Mouse (Mus musculus): ENCODE data around the gene Hdlbp.
"Not testable (repeated sequence)": the region's sequence is repeated elsewhere in the genome, so short reads cannot be mapped to it uniquely, and the experiment has no call there.

The Hdlbp gene

GRCm38 (mm10) chr1:93478586-93479475, at the start of gene Hdlbp:
Gene Hdlbp, minus strand, starts transcription at chr1:93478815.
- peak; percentile 99 for DNase-seq

GRCm38 (mm10) chr1:93522325-93522724, 43.7 kb upstream of the Hdlbp start:
- no peak for DNase-seq

- no peak for DNase-seq
Observed at GRCm38 (mm10) chr1:93521491-93521890, 42.9 kb upstream of the Hdlbp start.

- no peak for DNase-seq
Observed at GRCm38 (mm10) chr1:93513221-93513620, 34.6 kb upstream of the Hdlbp start.

GRCm38 (mm10) chr1:93512351-93512690, 33.7 kb upstream of the Hdlbp start:
- no peak for DNase-seq

- DNase-seq, result peak; percentile 94
Observed at GRCm38 (mm10) chr1:93511585-93512350, 33.2 kb upstream of the Hdlbp start, which contains the start of gene Farp2. Gene Farp2, plus strand, starts transcription at chr1:93512079.

GRCm38 (mm10) chr1:93508576-93508975, 30.0 kb upstream of the Hdlbp start:
- not testable (repeated sequence) for DNase-seq

- peak; percentile 4 for DNase-seq
Observed at GRCm38 (mm10) chr1:93506944-93507676, 28.5 kb upstream of the Hdlbp start.

- DNase-seq, result no peak
Observed at GRCm38 (mm10) chr1:93495312-93495711, 16.7 kb upstream of the Hdlbp start.

- not testable (repeated sequence) for DNase-seq
Observed at GRCm38 (mm10) chr1:93486302-93486701, 7.7 kb upstream of the Hdlbp start.

- DNase-seq, result no peak
Observed at GRCm38 (mm10) chr1:93479476-93480083, 965 bp upstream of the Hdlbp start.

GRCm38 (mm10) chr1:93477758-93478585, 643 bp downstream of the Hdlbp start:
- DNase-seq, result peak; percentile 98

- no peak for DNase-seq
Observed at GRCm38 (mm10) chr1:93475694-93476093, 2.9 kb downstream of the Hdlbp start.

- no peak for DNase-seq
Observed at GRCm38 (mm10) chr1:93468626-93469025, 10.0 kb downstream of the Hdlbp start.

- DNase-seq, result peak; percentile 26
Observed at GRCm38 (mm10) chr1:93465746-93466145, 12.9 kb downstream of the Hdlbp start.

- DNase-seq, result no peak
Observed at GRCm38 (mm10) chr1:93465066-93465465, 13.5 kb downstream of the Hdlbp start.

- DNase-seq, result no peak
Observed at GRCm38 (mm10) chr1:93459101-93459500, 19.5 kb downstream of the Hdlbp start.

- no peak for DNase-seq
Observed at GRCm38 (mm10) chr1:93458357-93458756, 20.3 kb downstream of the Hdlbp start.

GRCm38 (mm10) chr1:93453721-93454255, 24.8 kb downstream of the Hdlbp start:
- DNase-seq, result no peak

GRCm38 (mm10) chr1:93450118-93450517, 28.5 kb downstream of the Hdlbp start:
- DNase-seq, result not testable (repeated sequence)

GRCm38 (mm10) chr1:93445822-93446162, 32.8 kb downstream of the Hdlbp start:
- no peak for DNase-seq

Measured in thymus, postnatal 25 days (tissue).